Comparison of ENCODE assay signal across 8 mouse cellular contexts in the genomic region with DNA sequence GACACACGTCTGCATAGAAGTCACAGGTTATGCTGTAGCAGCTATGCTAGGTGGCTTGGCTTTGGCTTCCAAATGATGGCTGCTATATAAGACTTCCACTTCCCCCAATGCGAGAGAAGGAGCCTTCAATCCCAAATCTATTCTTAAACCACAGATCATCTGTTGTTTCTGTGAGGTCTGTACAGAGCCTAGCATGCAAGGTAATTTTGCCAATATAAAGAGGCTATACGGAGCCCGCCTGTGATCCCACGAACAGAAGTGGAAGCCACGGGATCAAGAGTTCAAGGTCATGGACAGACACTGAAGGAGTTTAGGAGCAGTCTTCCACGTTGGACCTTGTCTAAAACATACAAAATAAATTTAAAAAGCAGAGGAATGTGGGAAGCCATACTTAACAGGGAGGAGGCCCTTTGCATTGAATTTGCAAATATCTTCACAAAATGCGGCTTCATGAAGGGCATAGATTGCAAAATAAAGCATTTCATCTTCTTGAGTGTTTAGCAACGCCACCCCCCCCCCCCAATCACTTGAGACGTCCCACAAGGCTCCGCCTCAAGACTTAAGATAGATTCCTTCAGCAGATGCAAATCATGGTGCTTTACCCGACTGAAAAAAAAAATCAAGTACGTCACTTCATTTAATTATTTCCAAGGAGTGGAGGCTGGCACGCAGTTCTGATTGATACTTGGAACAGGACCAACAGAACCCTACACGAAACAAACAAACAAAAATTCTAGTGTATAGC. TPM values are rescaled to one million over a fixed set of nuclear protein-coding genes. Genes with fewer than 3 reads are reported as not detected.
A peak's percentile ranks its signal among the peaks of the same experiment; 100 is the strongest.
DNase-seq lines count a peak whose midpoint lies in the region; ATAC-seq lines count a peak whose summit lies in the region.

No protein-coding gene starts in this region.

- peak overlapping the region; percentile 98 for H3K4me3 ChIP-seq in neural tube, embryonic 11.5 days (ENCODE audit: low read depth, low read length)
- peak overlapping the region; percentile 76 for H3K4me3 ChIP-seq in embryonic facial prominence, embryonic 15.5 days (replicated peaks)
- peak overlapping the region; percentile 95 for H3K4me3 ChIP-seq in limb, embryonic 13.5 days
- peak overlapping the region; percentile 99 for H3K4me3 ChIP-seq in stomach, embryonic 15.5 days (replicated peaks)

- 41% methylated on average over 15 of the region's 15 CpGs for whole genome bisulfite sequencing in neural tube, embryonic 11.5 days
- 30% methylated on average over 15 of the region's 15 CpGs for WGBS in embryonic facial prominence, embryonic 15.5 days
- WGBS in limb, embryonic 13.5 days, result 47% methylated on average over 15 of the region's 15 CpGs
- WGBS in stomach, embryonic 15.5 days, result 46% methylated on average over 15 of the region's 15 CpGs

- H3K4me2 ChIP-seq in neural tube, embryonic 11.5 days (ENCODE audit: low read depth), result peak overlapping the region; percentile 62
- H3K4me2 ChIP-seq in embryonic facial prominence, embryonic 15.5 days (replicated peaks), result peak overlapping the region; percentile 80
- peak overlapping the region; percentile 83 for H3K4me2 ChIP-seq in limb, embryonic 13.5 days (replicated peaks)
- H3K4me2 ChIP-seq in stomach, embryonic 15.5 days, result peak overlapping the region; percentile 92

- H3K9me3 ChIP-seq in neural tube, embryonic 11.5 days (ENCODE audit: control insufficient read depth, low read length), result no peaks in the 10 kb centered on the region
- no peaks in the 10 kb centered on the region for H3K9me3 ChIP-seq in embryonic facial prominence, embryonic 15.5 days (replicated peaks)
- H3K9me3 ChIP-seq in limb, embryonic 13.5 days, result no peaks in the 10 kb centered on the region
- H3K9me3 ChIP-seq in stomach, embryonic 15.5 days, result no peaks in the 10 kb centered on the region

- H3K4me1 ChIP-seq in neural tube, embryonic 11.5 days (ENCODE audit: control insufficient read depth, insufficient read depth, low read length), result peaks cover 12% of the 10 kb centered on the region
- peaks cover 29% of the 10 kb centered on the region for H3K4me1 ChIP-seq in embryonic facial prominence, embryonic 15.5 days
- peaks cover 31% of the 10 kb centered on the region for H3K4me1 ChIP-seq in limb, embryonic 13.5 days
- H3K4me1 ChIP-seq in stomach, embryonic 15.5 days, result peaks cover 16% of the 10 kb centered on the region; the same call in 1 of the 2 replicates

- no peak overlapping the region for H3K27ac ChIP-seq in neural tube, embryonic 11.5 days (ENCODE audit: low read depth, low read length)
- peak overlapping the region; percentile 92 for H3K27ac ChIP-seq in embryonic facial prominence, embryonic 15.5 days (replicated peaks)
- no peak overlapping the region for H3K27ac ChIP-seq in limb, embryonic 13.5 days
- H3K27ac ChIP-seq in stomach, embryonic 15.5 days, result peak overlapping the region; percentile 89; the same call in 1 of the 2 replicates

- no peak for DNase-seq in neural tube, embryonic 11.5 days (ENCODE audit: low spot score)
- no peak for DNase-seq in neural tube, embryonic 10.5 days (ENCODE audit: extremely low spot score, low spot score)
- no peak for DNase-seq in layer of hippocampus, adult 18-20 months (ENCODE audit: low spot score in 2 of 2)
- no peak for DNase-seq in right cerebral cortex, postnatal 36 days (ENCODE audit: low spot score in 2 of 2)
- DNase-seq in gastrocnemius, adult 18-20 months (ENCODE audit: low spot score), result no peak

- no peaks in the 10 kb centered on the region for H3K36me3 ChIP-seq in neural tube, embryonic 11.5 days (ENCODE audit: control insufficient read depth, insufficient read depth, low read length)
- no peaks in the 10 kb centered on the region for H3K36me3 ChIP-seq in embryonic facial prominence, embryonic 15.5 days
- 0 out of 2 replicates have a peak, but pooled peaks cover 2% of the 10 kb centered on the region for H3K36me3 ChIP-seq in limb, embryonic 13.5 days
- H3K36me3 ChIP-seq in stomach, embryonic 15.5 days, result no peaks in the 10 kb centered on the region; the same call in 1 of the 2 replicates

- H3K9ac ChIP-seq in neural tube, embryonic 11.5 days (ENCODE audit: low read length), result peak overlapping the region; percentile 97
- peak overlapping the region; percentile 75 for H3K9ac ChIP-seq in embryonic facial prominence, embryonic 15.5 days
- H3K9ac ChIP-seq in limb, embryonic 13.5 days, result peak overlapping the region; percentile 86
- peak overlapping the region; percentile 90 for H3K9ac ChIP-seq in stomach, embryonic 15.5 days

- ATAC-seq in neural tube, embryonic 11.5 days (ENCODE audit: insufficient read depth, low FRiP score, low TSS enrichment), result no peak
- ATAC-seq in embryonic facial prominence, embryonic 15.5 days (ENCODE audit: insufficient number of reproducible peaks, low FRiP score, low TSS enrichment, low read depth), result no peak
- no peak for ATAC-seq in limb, embryonic 13.5 days (ENCODE audit: low FRiP score, low read depth)
- ATAC-seq in stomach, embryonic 15.5 days (ENCODE audit: insufficient read depth, low FRiP score, low read depth), result no peak

- no peaks in the 10 kb centered on the region for H3K27me3 ChIP-seq in neural tube, embryonic 11.5 days (ENCODE audit: control insufficient read depth, insufficient read depth, low read length)
- H3K27me3 ChIP-seq in embryonic facial prominence, embryonic 15.5 days, result no peaks in the 10 kb centered on the region
- H3K27me3 ChIP-seq in limb, embryonic 13.5 days, result no peaks in the 10 kb centered on the region
- no peaks in the 10 kb centered on the region for H3K27me3 ChIP-seq in stomach, embryonic 15.5 days (replicated peaks)

RNA-seq across cellular contexts. Expression of gene Atp2a2, which starts 1.2 kb away (rescaled TPM):
- 52.0 and 55.4 TPM in 2 replicates for polyA plus RNA-seq in neural tube, embryonic 11.5 days (2014; fragmentation: Nextera tagmentation; extraction: Ambion mirVana)
- polyA plus RNA-seq in embryonic facial prominence, embryonic 15.5 days (2015; fragmentation: Nextera tagmentation; extraction: Ambion mirVana), result 34.8 and 38.1 TPM in 2 replicates
- 27.0 and 28.3 TPM in 2 replicates for polyA plus RNA-seq in limb, embryonic 13.5 days (2015; fragmentation: Nextera tagmentation; extraction: Ambion mirVana)
- 33.5 and 35.7 TPM in 2 replicates for polyA plus RNA-seq in stomach, embryonic 15.5 days (2015; fragmentation: Nextera tagmentation; extraction: Ambion mirVana)
- total RNA-seq in layer of hippocampus, adult 18-20 months (2021), result 100 to 1,000 TPM; 601 to 621 TPM
- 100 to 1,000 TPM; 447 to 563 TPM for total RNA-seq in gastrocnemius, adult 18-20 months (2021)

Comparison
In these comparisons a context has a peak if more than half of its experiments do, and no peak if none do; other contexts are left out.
1. H3K27ac ChIP-seq: peak in embryonic facial prominence, embryonic 15.5 days (single experiment) and stomach, embryonic 15.5 days (single experiment); none in neural tube, embryonic 11.5 days (single experiment) and limb, embryonic 13.5 days (single experiment).
2. Peak in every context shown above with its lines, with median percentiles within 50 percentile points of each other: H3K4me2 ChIP-seq, H3K4me3 ChIP-seq and H3K9ac ChIP-seq.